Mouse (Mus musculus): ENCODE measurements around the gene Hdac8. TPM values are rescaled to one million over a fixed set of nuclear protein-coding genes. Genes with fewer than 3 reads are reported as not detected.

Hdac8 gene
- polyA plus RNA-seq (2012; rRNA removed) (1.3 and 2.3 TPM in 2 replicates), polyA plus RNA-seq (2014; fragmentation: Nextera tagmentation; extraction: Ambion mirVana) (0.43 and 0.92 TPM in 2 replicates)

- WGBS (ENCODE audit: insufficient replicate concordance), result 14% methylated on average over 27 of the region's 27 CpGs
- Histone ChIP-seq H3K27ac (no peak within 1 kb of the TSS), H3K4me2 (ENCODE audit: low read depth) (peak within 1 kb of the TSS; percentile 67), H3K9me3 (ENCODE audit: control insufficient read depth, low read length) (no peaks in the 10 kb centered on the region), H3K36me3 (replicated peaks; ENCODE audit: control insufficient read depth, insufficient read depth, low read depth) (no peaks in the 10 kb centered on the region), H3K27me3 (ENCODE audit: control insufficient read depth, insufficient read depth, low read length) (no peaks in the 10 kb centered on the region), H3K9ac (replicated peaks) (peak within 1 kb of the TSS; percentile 63), H3K4me3 (ENCODE audit: insufficient read depth in 1 of 2, low read depth in 2 of 2, low read length in 2 of 2) (peak within 1 kb of the TSS; percentile 63 to 94), H3K4me1 (replicated peaks; ENCODE audit: control insufficient read depth in 2 of 2, insufficient read depth in 2 of 2, low read length in 1 of 2) (no peaks in the 10 kb centered on the region)
- ATAC-seq (ENCODE audit: insufficient read depth) (peak; percentile 82; the same call in 1 of the 2 replicates), DNase-seq (ENCODE audit: low read depth in 3 of 3, low spot score in 3 of 3) (peak; percentile 29 to 46 (median 33))
- no peak for TF ChIP-seq EP300 (IDR thresholded peaks at IDR 0.05; ENCODE audit: low read depth)
- no peak for TF ChIP-seq CTCF (IDR thresholded peaks at IDR 0.05; ENCODE audit: low read depth)
Measured at GRCm38 (mm10) chrX:102504644-102505481, at the start of gene Hdac8. Gene Hdac8, minus strand, starts transcription at chrX:102505359.

DNA sequence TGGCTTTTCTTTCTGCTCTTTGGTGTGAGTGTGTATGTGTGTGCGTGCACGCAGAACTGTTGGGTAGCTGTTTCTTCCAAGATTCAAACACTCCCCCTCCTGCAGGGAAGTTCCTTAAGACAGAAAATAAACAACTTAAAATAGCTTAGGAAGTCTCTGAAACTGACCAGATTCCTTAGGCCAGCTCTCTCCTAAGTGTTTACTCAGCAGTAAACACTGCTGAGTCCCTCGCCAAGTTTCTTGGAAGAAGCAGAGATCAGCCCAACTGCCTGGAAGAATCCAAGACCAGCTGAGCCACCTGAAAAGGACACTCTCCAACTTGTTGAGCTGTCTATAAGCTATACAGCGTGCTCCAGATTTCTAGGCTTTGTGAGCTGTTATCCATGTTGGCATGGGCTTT is 4.0 kb upstream of the Hdac8 start:
- H3K27ac ChIP-seq, result no peak overlapping the region
- no peak overlapping the region for H3K9ac ChIP-seq (replicated peaks)
- no peak overlapping the region for H3K4me3 ChIP-seq (ENCODE audit: insufficient read depth in 1 of 2, low read depth in 2 of 2, low read length in 2 of 2)
- TF ChIP-seq EP300 (IDR thresholded peaks at IDR 0.05; ENCODE audit: low read depth) (no peak), CTCF (IDR thresholded peaks at IDR 0.05; ENCODE audit: low read depth) (no peak)
- no peak for ATAC-seq (ENCODE audit: insufficient read depth)
- H3K4me1 ChIP-seq (replicated peaks; ENCODE audit: control insufficient read depth in 2 of 2, insufficient read depth in 2 of 2, low read length in 1 of 2), result no peaks in the 10 kb centered on the region
- DNase-seq (ENCODE audit: low read depth in 3 of 3, low spot score in 3 of 3), result no peak
- H3K9me3 ChIP-seq (ENCODE audit: control insufficient read depth, low read length), result no peaks in the 10 kb centered on the region
- H3K4me2 ChIP-seq (ENCODE audit: low read depth), result no peak overlapping the region
- H3K27me3 ChIP-seq (ENCODE audit: control insufficient read depth, insufficient read depth, low read length), result no peaks in the 10 kb centered on the region
- H3K36me3 ChIP-seq (replicated peaks; ENCODE audit: control insufficient read depth, insufficient read depth, low read depth), result no peaks in the 10 kb centered on the region
- 45% methylated on average over 4 of the region's 4 CpGs for WGBS (ENCODE audit: insufficient replicate concordance)

GRCm38 (mm10) chrX:102504179-102504578 is 980 bp downstream of the Hdac8 start:
- H3K27ac ChIP-seq, result no peak overlapping the region
- no peaks in the 10 kb centered on the region for H3K9me3 ChIP-seq (ENCODE audit: control insufficient read depth, low read length)
- TF ChIP-seq CTCF (IDR thresholded peaks at IDR 0.05; ENCODE audit: low read depth) (no peak), EP300 (IDR thresholded peaks at IDR 0.05; ENCODE audit: low read depth) (no peak)
- DNase-seq (ENCODE audit: low read depth in 3 of 3, low spot score in 3 of 3), result no peak
- peak overlapping the region; percentile 63 to 94 for H3K4me3 ChIP-seq (ENCODE audit: insufficient read depth in 1 of 2, low read depth in 2 of 2, low read length in 2 of 2)
- no peaks in the 10 kb centered on the region for H3K27me3 ChIP-seq (ENCODE audit: control insufficient read depth, insufficient read depth, low read length)
- H3K9ac ChIP-seq (replicated peaks), result peak overlapping the region; percentile 63
- no peaks in the 10 kb centered on the region for H3K4me1 ChIP-seq (replicated peaks; ENCODE audit: control insufficient read depth in 2 of 2, insufficient read depth in 2 of 2, low read length in 1 of 2)
- peak overlapping the region; percentile 67 for H3K4me2 ChIP-seq (ENCODE audit: low read depth)
- 29% methylated on average over 10 of the region's 10 CpGs for WGBS (ENCODE audit: insufficient replicate concordance)
- no peak for ATAC-seq (ENCODE audit: insufficient read depth)
- H3K36me3 ChIP-seq (replicated peaks; ENCODE audit: control insufficient read depth, insufficient read depth, low read depth), result no peaks in the 10 kb centered on the region

DNA sequence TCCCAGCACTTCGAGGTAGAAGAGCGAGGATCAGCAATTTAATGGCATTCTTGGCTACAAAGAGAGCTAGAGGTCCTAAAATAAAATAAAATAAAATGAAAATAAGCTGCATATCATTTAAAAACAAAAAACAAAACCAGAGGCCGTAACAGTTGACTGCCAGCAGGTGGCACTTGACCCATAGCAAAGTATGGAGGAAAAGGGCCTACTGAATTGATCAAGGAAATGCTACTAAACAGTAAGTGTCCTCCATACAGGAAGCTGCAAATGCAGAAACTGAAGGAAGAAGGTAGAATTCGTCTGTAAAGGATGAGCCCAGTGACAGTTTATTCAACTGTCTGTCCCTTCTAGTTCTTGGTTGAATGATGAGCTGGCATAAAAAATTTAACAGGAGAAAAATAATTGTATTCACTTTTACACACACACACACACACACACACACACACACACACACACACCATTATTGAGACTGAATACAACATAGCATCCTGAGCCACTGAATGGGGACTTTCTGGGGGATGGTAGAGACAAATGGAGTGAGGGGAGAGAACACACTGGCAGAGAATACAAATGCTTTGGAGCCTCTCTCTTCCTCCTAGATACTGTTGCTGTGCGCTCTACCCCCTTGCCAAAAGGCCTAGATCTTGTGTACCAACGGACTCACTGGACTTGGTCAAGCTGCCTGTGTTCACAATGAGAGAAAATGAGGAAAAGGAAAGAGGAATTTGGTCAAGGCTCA is 11.0 kb downstream of the Hdac8 start:
- Histone ChIP-seq H3K4me3 (ENCODE audit: insufficient read depth in 1 of 2, low read depth in 2 of 2, low read length in 2 of 2) (no peak overlapping the region), H3K27ac (no peak overlapping the region), H3K27me3 (ENCODE audit: control insufficient read depth, insufficient read depth, low read length) (no peaks in the 10 kb centered on the region), H3K9me3 (ENCODE audit: control insufficient read depth, low read length) (no peaks in the 10 kb centered on the region), H3K4me1 (replicated peaks; ENCODE audit: control insufficient read depth in 2 of 2, insufficient read depth in 2 of 2, low read length in 1 of 2) (no peaks in the 10 kb centered on the region), H3K9ac (replicated peaks) (no peak overlapping the region), H3K4me2 (ENCODE audit: low read depth) (no peak overlapping the region), H3K36me3 (replicated peaks; ENCODE audit: control insufficient read depth, insufficient read depth, low read depth) (no peaks in the 10 kb centered on the region)
- TF ChIP-seq CTCF (IDR thresholded peaks at IDR 0.05; ENCODE audit: low read depth) (peak; percentile 27; the same call in 1 of the 2 replicates), EP300 (IDR thresholded peaks at IDR 0.05; ENCODE audit: low read depth) (no peak)
- DNase-seq (ENCODE audit: low read depth in 3 of 3, low spot score in 3 of 3) (no peak), ATAC-seq (ENCODE audit: insufficient read depth) (no peak)
- 43% methylated on average over 6 of the region's 6 CpGs for WGBS (ENCODE audit: insufficient replicate concordance)

DNA sequence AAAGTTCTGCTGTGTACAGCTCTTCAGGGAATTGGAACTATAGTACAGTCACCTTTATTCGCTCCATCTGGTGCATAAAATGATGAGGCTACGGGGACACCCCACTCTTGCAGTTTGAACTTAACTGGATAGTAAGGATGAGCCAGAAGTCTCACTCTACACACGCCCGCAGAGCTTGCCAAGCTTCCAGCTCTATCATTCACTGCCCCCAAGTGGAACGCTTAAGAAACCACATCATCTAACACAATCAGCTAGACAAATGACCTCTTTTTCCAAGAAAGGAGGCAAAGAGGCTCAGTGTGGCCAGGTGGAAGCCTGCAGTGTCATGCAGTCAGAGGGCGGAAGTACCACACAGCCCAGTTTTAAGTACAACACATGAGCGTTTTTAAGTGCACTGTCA is 19.6 kb downstream of the Hdac8 start:
- no peak for TF ChIP-seq EP300 (IDR thresholded peaks at IDR 0.05; ENCODE audit: low read depth)
- no peak for TF ChIP-seq CTCF (IDR thresholded peaks at IDR 0.05; ENCODE audit: low read depth)
- Histone ChIP-seq H3K4me1 (replicated peaks; ENCODE audit: control insufficient read depth in 2 of 2, insufficient read depth in 2 of 2, low read length in 1 of 2) (no peaks in the 10 kb centered on the region), H3K4me3 (ENCODE audit: insufficient read depth in 1 of 2, low read depth in 2 of 2, low read length in 2 of 2) (no peak overlapping the region), H3K9ac (replicated peaks) (no peak overlapping the region), H3K4me2 (ENCODE audit: low read depth) (no peak overlapping the region), H3K36me3 (replicated peaks; ENCODE audit: control insufficient read depth, insufficient read depth, low read depth) (no peaks in the 10 kb centered on the region), H3K27me3 (ENCODE audit: control insufficient read depth, insufficient read depth, low read length) (no peaks in the 10 kb centered on the region), H3K27ac (no peak overlapping the region), H3K9me3 (ENCODE audit: control insufficient read depth, low read length) (no peaks in the 10 kb centered on the region)
- DNase-seq (ENCODE audit: low read depth in 3 of 3, low spot score in 3 of 3) (no peak), ATAC-seq (ENCODE audit: insufficient read depth) (no peak)
- 70% methylated on average over 7 of the region's 7 CpGs for WGBS (ENCODE audit: insufficient replicate concordance)
